Mouse (Mus musculus) yolk sac, embryonic 10.5 days (tissue): ENCODE measurements around the gene Pars2.

Experiments used
- DNase-seq: peaks from one replicate; pipeline ENCODE4 v3.0.0-alpha.2; 2017; ENCODE audit warnings: low spot score

Pars2 gene

GRCm38 (mm10) chr4:106634086-106634479, 16.8 kb upstream of the Pars2 start:
- DNase-seq, result no peak

GRCm38 (mm10) chr4:106643483-106644217, 7.2 kb upstream of the Pars2 start:
- peak; percentile 30 for DNase-seq

- no peak for DNase-seq
Measured at GRCm38 (mm10) chr4:106644218-106644610, 6.7 kb upstream of the Pars2 start.

- no peak for DNase-seq
Measured at GRCm38 (mm10) chr4:106645797-106646196, 5.1 kb upstream of the Pars2 start.

GRCm38 (mm10) chr4:106647137-106647536, 3.7 kb upstream of the Pars2 start:
- DNase-seq, result no peak

DNA sequence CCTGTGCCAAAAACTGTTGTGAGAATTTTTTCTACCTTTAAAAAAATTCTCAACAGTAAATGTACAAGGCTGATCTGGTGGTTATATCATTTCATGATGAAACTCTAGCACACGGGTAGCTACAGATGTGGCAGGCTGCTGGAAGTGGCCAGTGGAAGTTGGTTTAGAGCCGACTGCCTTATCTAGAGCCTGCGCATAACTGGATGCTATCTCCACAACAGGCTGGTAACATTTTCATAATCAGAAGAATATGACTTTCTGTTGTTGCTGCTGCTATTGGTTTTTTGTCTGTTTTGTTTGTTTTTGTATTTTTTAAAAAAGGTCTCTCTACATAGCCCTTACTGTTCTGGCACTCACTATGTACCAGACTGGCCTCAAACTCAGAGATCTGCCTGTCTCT, 1.7 kb downstream of the Pars2 start:
- no peak for DNase-seq

- no peak for DNase-seq
Measured at GRCm38 (mm10) chr4:106653051-106653450, 2.2 kb downstream of the Pars2 start.

DNA sequence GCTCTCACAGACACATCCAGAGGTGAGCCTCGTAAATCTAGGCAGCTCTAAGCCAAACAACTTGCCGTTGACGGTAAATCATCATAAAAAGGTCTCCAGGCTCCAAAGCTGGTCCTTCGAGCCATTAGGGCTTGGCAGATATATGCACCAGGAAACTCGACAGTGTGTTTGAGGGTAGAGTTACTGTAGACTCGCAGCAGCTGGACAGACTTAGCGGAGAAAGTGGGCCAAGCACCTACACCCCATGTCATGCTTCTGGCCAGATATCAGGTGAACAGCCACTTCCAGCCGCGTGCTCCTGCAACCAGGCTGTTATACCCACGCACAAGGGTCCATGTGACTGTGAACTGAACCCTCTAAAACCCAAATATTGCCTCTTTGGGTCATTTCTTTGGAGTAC, 4.8 kb downstream of the Pars2 start:
- no peak for DNase-seq

GRCm38 (mm10) chr4:106663956-106664470, 13.1 kb downstream of the Pars2 start:
- DNase-seq, result no peak

DNA sequence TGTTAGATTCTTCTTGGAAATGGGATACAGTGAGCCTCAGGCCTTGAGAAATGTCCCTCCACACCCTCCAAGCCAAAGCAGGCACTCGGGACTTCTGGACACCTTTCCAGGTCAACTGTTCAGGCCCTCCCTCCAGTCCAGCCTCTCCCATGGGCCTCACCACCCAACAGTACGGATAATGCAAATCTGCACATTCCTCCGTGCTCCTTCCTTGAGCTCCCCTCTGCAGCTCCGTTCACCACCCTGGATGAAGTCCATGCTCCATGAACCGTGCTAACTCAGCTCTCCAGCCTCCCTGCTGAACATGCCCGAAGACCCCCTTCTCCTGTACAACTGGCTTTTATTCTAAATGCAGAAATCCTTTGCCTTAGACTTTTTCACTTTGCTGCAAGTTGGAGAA, 13.8 kb downstream of the Pars2 start:
- DNase-seq, result peak; percentile 40

DNA sequence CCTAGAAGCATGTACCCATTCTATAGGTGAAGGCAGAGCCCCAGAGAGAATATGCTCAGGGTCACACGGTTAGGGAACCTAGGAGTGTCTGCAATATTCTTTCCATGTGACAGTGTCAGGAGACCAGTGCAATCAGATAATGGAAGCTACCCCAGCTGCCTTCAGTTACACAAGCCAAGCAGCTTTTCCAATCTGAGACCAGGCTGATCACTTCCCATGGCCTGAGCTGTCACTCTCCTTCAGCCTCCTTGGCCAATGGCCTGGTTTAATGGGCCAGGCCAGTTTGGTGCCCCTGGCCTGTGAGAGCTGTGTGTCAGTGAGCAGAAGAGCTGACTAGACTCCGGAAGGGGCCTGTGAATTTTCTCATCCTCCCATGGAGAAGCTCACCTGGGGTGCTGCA, 14.4 kb downstream of the Pars2 start:
- peak; percentile 20 for DNase-seq

DNA sequence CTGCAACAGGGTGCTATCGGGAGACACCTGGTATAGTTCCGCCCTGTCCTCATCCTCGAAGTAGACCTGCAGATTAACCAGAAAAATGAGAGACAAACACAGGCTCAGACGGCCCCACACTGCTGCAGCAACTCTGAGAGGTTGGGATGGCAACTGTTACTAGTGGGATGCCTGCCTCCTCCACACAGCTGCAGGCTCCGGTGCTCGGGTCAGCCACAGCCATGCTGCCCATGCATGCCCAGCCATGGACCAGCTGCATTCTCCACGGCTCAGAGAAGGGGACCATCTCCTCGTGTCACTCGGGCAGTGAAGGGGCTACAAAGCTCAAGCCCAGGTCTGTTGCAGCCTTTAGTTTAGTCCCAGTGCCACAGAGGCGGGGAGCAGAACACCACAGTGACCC, 14.8 kb downstream of the Pars2 start:
- DNase-seq, result no peak

- no peak for DNase-seq
Measured at GRCm38 (mm10) chr4:106666546-106666945, 15.7 kb downstream of the Pars2 start.

GRCm38 (mm10) chr4:106676749-106677148, 25.9 kb downstream of the Pars2 start:
- DNase-seq, result no peak

- DNase-seq, result peak; percentile 92
Measured at GRCm38 (mm10) chr4:106678442-106679118, 27.7 kb downstream of the Pars2 start, which contains the start of gene Ttc4. TSS of gene Ttc4 (minus strand) at chr4:106678944.

- DNase-seq, result no peak
Measured at GRCm38 (mm10) chr4:106679152-106679551, 28.3 kb downstream of the Pars2 start.

- DNase-seq, result no peak
Measured at GRCm38 (mm10) chr4:106680955-106681354, 30.1 kb downstream of the Pars2 start.

GRCm38 (mm10) chr4:106688636-106689296, 37.9 kb downstream of the Pars2 start:
- DNase-seq, result peak; percentile 32

DNA sequence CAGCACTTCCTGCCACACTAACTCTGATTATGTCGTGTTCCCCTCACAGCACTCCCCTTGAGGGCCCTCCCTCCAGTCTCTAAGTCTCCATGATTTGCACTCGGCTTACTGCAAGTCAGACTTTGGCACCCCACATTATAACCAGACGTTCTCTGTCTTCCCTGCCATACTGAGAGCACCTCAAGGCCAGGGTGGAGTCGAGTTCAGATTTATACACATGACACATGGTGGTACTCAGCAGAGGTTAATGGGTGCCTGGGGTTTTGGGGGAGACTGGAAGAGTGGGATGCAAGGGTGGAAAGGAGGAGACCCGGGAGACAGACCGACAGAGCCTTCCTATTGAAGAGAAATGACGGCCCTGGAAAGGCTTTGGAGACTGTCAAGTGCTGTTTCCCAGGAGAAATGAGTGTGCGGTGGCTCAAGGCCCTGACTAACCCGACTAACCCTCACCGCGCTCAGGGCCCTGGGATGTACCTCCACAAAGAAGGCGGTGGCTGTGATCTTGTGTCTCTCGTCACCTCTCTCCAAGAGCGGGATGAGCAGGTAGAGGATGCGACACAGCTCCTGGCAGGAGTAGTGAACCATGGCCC, 43.1 kb downstream of the Pars2 start:
- DNase-seq, result no peak

DNA sequence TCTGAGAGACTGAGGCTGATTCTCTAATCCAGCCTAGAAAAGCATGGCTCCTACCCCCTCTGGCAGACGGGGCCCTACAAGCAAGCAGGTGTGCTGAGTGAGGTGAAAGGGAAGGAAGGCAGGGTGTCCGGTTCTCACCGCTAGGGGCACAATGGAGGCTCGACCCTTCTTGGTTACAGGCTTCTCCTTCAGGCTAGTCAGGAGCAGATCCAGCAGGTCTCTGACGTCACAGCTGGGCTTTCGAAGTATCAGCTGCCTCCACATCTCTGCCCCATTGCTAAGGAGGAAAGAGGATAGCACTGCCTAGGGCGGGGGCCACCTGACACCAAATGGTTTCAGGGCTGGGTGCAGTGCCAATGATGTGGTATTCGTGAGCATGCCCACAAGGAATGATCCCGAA, 49.1 kb downstream of the Pars2 start:
- DNase-seq, result peak; percentile 38

DNA sequence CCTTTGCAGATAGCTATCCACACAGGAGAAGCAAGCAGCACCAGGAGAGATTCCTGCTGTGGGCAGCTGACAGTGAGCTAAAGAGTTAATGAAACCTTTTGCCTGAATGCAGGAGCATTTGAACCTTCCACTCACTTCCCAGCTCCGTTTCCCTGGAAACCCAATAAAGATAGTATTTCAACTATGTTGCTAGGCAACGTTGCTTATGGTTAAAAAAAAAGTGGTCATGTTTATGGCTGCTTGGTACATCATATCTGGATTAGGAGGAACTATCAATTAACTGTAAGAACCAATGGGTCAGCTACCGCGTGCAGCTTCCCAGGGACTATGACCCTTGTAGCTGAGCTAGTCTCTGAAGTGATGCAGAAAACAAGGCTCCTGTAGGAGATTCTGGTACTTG, 49.9 kb downstream of the Pars2 start:
- DNase-seq, result no peak

DNA sequence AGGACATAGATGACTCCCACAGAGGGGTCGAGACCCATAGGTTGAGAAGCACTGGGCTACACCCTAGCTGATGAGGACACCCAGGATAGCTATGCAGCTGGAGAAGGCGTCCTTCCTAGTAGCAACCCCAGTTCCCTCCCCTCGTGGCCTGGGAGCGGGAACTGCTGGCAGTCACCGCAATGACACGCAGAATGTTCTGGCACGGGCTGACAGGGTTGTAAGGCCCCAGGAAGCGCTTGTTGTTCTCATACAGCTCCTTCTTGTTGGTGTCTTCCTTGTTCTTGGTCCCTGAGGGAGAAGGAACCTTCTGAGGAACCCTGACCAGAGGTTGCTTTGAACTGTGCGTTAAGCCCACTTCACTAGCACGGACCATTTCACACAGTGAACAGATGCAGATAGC, 53.1 kb downstream of the Pars2 start:
- DNase-seq, result no peak

DNA sequence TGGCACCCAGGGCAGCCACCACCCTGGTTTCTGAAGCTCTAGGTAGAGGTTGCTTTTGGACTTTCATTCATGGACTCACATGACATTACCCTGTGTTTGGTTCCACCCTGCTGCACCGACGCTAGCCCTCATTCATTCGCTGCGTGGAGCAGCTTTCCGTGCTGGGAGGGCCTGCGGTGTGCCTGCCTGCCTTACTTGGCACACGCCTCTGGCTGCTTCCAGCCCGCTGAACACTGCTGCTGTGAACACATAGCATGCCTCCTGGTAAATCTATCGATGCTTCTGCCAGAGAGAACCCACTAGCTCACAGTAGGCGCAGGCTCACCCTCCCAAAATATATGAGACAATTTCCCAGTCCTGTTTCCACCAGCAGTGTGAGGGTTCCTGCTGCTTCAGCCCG, 53.5 kb downstream of the Pars2 start:
- DNase-seq, result no peak
